Mouse (Mus musculus) E14TG2a.4 (cell line): ENCODE measurements around the gene Gm21983.

Experiments used
- CTCF ChIP-seq: conservative IDR thresholded peaks from 2 replicates; pipeline ENCODE4 v1.5.1; 2014; ENCODE audit warnings: low read length
- POU5F1 ChIP-seq: IDR thresholded peaks from 2 replicates; pipeline ENCODE4 v1.6.1; 2014; ENCODE audit warnings: low read length, borderline replicate concordance

GRCm38 (mm10) chr7:27179217-27179918, 1.5 kb downstream of the Gm21983 start:
- no peak for TF ChIP-seq CTCF
- no peak for TF ChIP-seq POU5F1
